Mouse (Mus musculus): ENCODE measurements around the gene Bean1.

DNA sequence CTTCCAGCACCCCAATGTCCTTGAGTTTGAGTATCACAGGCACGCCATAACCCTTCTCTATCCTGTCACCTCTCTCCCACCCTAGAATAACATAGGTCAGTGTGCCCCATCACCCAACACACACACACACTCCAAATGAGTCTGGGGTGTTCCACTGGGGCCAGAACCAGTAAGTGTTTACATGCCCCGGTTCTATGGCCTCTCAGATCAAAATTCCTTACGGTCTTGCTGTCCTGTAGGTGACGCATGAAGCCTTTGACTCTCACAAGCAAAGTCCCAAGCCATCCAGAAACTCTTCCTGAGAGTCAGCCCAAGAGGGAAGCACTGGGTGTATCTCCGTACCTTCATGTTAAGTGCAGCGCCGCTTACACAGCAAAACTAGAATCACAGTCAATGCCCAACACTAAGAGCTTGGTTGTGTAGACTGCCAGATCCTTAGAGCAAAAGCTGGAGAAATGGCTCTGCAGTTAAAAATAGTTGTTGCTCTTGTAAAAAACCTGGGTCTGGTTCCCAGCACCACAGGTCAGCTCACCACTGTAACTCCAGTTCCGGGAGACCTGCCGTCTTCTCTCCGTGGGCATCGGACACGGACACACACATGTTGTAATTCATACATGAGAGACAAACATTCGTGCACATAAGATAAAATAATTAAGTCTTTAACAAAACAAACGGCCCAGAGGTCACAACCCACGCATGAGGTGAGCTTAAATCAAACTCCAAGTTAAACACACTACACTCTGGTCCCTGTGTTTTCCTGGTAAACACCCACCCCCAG is 23.3 kb upstream of the Bean1 start:
- TF ChIP-seq CTCF (IDR thresholded peaks at IDR 0.05) (no peak), EP300 (IDR thresholded peaks at IDR 0.05) (no peak)

All from lung, postnatal 0 days (tissue).